Mouse (Mus musculus) adrenal gland, postnatal 4 days (tissue): ENCODE data around the gene Gm37240. TPM values are rescaled to one million over a fixed set of nuclear protein-coding genes. Genes with fewer than 3 reads are reported as not detected.

ENCODE experiments used
- DNase-seq, 2 experiments: peaks; one replicate each; pipeline ENCODE4 v3.0.0; 2021 to 2022; ENCODE audit warnings: low spot score in 2 of 2, mixed read lengths in 2 of 2
- total RNA-seq, 2 experiments: library from RNA; stranded (reverse); gene quantifications; 2 replicates each; pipeline ENCODE4 v1.2.3; 2021

Gm37240 gene
- total RNA-seq, 2 experiments from 2014 or later, result 8.0 to 8.3 TPM

GRCm38 (mm10) chr3:85880068-85880467 is 7.2 kb downstream of the Gm37240 start:
- no peak for DNase-seq

DNA sequence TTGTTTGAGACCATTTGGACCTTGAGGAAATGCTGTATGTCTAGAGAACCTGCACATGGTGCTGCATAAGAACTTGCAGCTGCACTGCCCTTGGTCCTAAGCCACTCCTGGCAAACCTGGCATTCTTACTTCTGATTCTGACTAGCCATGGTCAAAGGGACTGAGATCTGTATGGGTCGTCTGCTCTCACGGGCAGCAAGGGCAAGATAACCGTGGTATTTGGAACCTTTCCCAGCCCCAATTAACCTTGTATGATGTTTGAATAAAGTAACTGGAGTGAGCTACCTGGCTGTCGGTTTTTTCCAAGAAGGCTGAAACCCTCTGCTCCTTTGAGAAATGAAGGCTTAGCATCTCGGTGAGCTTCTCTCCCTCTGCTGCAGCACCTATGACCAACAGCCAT is 8.4 kb downstream of the Gm37240 start:
- no peak for DNase-seq

- DNase-seq, result no peak
Observed at GRCm38 (mm10) chr3:85863996-85864395, 23.3 kb downstream of the Gm37240 start.

- no peak for DNase-seq
Observed at GRCm38 (mm10) chr3:85862886-85863285, 24.4 kb downstream of the Gm37240 start.

DNA sequence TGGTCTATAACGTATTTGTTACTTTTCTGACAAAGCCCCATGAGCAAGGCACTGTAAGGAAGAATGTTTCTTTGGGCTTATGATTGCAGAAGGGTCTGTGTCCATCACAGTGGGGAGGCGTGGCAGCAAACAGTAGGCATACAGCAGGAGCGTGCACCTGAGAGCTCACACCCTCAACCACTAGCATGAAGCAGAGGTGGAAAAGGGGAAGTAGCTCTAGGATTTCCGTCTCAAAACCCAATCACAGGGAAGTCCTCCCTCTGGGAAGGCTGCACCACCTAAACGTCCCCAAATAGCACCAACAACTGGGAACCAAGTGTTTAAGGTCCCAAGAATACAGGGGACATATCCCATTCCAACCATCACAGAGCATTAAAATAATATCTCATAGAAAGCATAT is 26.3 kb downstream of the Gm37240 start:
- no peak for DNase-seq

DNA sequence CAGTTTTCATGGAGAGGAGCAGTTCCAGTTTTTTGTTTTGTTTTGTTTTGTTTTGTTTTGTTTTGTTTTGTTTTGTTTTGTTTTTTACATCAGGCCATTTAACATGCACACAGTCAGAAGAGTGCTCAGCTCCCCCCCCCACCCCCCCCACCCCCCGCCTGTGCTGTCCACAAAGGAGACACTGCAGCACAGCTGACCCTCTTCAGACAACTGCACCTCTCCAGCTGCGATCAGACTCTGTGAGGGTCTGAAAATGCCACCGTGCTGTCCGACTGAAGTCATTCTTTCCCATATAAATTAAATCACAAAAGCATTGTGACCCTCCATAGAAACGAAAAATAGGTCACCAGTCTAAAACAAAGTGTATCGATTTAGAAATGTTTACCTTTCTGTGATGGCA is 28.0 kb downstream of the Gm37240 start:
- DNase-seq, result no peak

- no peak for DNase-seq
Observed at GRCm38 (mm10) chr3:85858140-85859135, 28.9 kb downstream of the Gm37240 start.

DNA sequence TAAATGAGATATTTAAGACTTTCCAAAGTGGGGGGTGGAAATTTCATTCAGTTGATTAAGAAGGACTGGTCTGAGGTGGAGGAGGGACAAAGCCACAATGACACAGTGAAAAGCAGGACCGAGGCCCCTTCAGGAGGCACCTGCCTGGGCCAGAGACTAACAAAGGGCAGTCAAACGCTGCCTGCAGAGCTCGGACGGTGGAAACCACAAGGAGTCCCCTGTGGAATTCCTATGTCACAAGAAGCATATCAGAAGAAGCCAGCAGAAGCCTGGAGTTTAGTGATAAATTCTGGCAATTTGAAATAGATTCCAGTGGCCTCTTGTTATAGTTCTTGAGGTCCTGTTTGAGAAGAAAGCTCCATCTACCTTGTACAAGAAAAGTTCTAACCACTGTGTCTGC is 30.2 kb downstream of the Gm37240 start:
- no peak for DNase-seq

- DNase-seq, result no peak
Observed at GRCm38 (mm10) chr3:85855947-85856346, 31.4 kb downstream of the Gm37240 start.

DNA sequence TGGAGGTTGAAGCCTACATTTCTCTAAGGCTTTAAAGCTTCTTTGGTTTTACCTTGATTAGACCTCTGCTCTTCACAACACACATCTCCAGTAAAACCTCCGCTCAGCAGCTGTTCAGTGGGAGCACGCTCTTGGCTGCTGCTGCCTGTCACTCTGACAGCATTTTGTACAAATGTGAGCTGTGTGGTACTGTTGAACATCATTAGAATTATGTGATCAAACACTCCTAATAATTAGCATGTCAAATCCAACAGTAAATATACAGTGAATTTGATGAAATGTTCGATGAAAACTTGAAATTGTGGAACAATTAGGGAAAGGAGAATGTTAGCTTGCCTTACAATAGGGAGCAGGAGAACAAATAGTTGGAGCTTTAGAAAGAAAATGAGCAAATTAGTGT is 32.3 kb downstream of the Gm37240 start:
- no peak for DNase-seq

DNA sequence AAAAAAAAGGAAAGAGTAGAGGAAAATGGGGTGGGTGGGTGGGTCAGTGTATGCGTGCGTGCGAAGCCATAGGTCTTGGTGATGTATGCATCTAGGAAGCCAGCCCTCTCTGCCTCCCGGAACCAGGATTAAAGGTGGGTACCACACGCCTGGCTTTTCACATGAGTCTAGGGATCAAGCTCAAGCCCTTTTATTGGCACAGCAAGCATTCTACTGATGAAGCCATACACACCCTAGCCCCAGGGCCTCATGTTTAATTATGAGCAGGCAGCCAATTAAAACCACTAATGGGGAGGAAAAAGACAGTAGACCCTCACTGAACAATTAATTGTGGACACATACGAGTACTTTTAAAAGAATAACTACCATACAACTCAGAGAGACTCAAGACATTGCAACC is 33.2 kb downstream of the Gm37240 start:
- DNase-seq, result no peak

DNA sequence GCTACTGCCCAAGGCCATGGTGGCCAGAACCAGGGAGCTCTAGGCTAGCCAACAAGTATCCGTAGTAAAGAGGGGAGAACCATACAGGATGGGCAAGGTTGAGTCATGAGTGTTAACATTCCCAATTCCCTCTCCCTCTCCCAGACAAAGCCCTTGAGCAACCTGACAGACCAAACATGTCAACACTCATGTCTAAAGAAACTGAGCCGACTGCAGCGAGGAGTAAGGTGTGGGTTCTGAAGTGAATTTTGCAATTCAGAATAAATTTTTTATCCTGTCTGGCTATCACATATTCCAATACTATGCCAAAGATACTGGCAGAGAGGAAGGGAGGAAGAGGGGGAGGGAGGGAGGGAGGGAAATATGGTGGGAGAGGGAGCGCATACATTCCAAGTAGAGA is 33.6 kb downstream of the Gm37240 start:
- DNase-seq, result no peak

- no peak for DNase-seq
Observed at GRCm38 (mm10) chr3:85850079-85850478, 37.2 kb downstream of the Gm37240 start.

- DNase-seq, result no peak
Observed at GRCm38 (mm10) chr3:85846316-85846715, 41.0 kb downstream of the Gm37240 start.

GRCm38 (mm10) chr3:85845341-85845740 is 42.0 kb downstream of the Gm37240 start:
- no peak for DNase-seq

DNA sequence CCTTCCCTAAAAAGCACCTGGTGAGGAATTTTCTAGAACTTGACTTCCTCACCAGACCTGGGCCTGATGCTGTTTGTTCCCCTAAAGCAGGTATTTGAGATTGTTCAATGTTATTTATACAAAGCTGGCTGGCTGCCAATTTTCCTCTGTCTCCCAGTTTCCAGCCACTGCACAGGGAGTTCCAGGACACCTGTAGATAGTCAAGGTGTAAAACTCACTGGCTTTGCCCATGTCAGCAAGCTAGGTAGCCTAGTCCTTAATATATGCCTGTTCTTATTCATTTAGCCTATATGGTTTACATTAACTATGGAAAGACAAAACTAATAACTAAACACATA is 44.5 kb downstream of the Gm37240 start:
- no peak for DNase-seq

DNA sequence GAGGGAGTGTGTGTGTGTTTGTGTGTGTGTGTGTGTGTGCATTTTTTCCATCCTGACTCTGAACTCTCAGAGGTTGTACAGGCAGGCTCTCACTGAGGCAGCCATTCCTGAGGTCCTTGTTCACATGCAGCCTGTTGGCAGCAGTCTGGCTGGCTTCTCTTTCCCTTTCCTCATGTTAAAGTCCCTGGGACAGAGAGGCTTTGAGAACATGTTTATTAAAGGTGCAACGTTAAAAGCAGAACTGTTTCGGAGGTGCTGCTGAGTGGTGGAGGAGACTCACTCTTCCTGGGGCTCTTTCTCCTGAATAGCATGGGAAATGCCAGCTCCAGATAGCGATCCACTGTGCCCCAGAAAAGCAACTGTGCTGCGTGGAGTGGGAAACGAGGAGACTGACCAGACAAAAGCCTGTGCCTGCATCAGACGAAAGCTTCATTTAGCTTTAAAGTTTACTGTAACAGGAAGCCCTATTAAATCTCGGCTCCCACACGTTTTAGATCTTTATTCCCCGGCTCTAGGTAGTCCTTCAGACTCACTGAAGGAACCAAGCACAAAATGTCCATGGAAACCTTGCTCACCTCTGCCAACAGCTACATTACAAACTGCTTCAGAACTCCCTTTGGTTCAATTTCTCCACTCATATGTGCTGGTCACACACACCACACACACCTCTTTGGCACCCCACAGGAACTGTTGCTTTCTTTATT is 45.0 kb downstream of the Gm37240 start:
- DNase-seq, result no peak

GRCm38 (mm10) chr3:85841454-85842176 is 45.7 kb downstream of the Gm37240 start:
- no peak for DNase-seq

GRCm38 (mm10) chr3:85833627-85834026 is 53.7 kb downstream of the Gm37240 start:
- DNase-seq, result no peak

DNA sequence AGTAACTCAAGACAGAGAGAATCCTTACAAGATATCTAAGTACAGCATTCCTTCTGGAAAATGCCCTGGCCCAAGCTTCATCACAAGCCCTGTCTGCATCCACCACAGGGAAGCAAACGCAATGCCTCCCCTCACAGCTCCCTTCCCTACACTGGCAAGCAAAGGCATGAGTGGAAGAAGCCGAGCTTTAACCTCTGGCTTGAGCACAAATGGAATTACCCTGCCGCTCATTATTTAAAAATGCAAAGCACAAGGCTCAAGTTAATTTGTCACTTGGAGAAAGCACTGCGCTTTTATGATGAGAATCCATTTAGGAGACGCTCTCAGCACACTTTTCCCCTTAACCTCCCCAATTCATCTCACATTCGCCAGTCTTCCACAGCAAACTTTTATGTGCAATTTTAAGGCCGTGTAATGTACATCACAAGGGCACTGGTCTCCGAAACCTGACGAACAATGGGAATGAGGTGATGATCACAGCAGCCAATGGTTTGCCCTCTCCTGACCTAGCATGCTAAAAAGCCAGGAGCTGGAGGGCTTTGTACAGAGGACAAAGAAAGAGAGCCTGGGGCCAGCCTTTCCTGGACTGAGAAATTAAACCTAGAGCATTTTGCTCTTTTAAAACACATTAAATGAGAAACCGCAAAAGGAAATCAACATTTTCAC is 54.7 kb downstream of the Gm37240 start:
- no peak for DNase-seq

DNA sequence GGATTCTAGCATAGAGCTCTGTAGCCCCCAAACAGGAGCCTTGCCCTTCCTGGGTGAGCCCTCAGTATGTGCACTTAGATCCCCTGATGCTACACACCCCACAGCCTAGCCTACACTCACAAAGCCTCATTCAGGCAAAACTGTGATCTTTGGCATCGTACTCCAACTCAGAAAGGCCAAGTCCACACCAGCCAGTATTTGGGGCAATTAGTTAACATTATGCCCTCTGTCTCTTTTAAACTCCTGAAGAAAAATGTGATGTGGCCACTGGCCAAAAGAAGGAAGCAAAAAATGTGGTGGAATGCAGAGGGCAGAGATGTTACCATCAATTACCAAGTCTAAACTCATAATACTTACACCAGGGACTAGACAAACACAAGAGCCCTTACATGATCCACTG is 55.5 kb downstream of the Gm37240 start:
- no peak for DNase-seq
